Mouse (Mus musculus) left cerebral cortex, adult 18-20 months (tissue): ENCODE data around the gene Glra3. TPM values are rescaled to one million over a fixed set of nuclear protein-coding genes. Genes with fewer than 3 reads are reported as not detected.
A peak's percentile ranks its signal among the peaks of the same experiment; 100 is the strongest.

ENCODE experiments used
- DNase-seq, 2 experiments: peaks; one replicate each; pipeline ENCODE4 v3.0.0; 2021 to 2022; ENCODE audit warnings: low spot score in 2 of 2, mixed read lengths in 1 of 2
- long read RNA-seq, 2 experiments: library from polyadenylated mRNA; stranded (forward); transcript quantifications; one replicate each; pipeline ENCODE4 v2.0.0; 2021
- total RNA-seq, 2 experiments: library from RNA; stranded (reverse); gene quantifications; 2 replicates each; pipeline ENCODE4 v1.2.3; 2021

The Glra3 gene
- total RNA-seq, result 1 to 10 TPM; 9.3 to 9.5 TPM
- long read RNA-seq, experiment 1, full-length matches to known transcripts, result 4 of 6 reads
- long read RNA-seq, experiment 1, partial matches to known transcripts, result 1 of 6 reads
- long read RNA-seq, experiment 1, other reads (novel, unspliced or antisense), result 1 of 6 reads
- long read RNA-seq, experiment 2, full-length matches to known transcripts, result 1 of 3 reads
- long read RNA-seq, experiment 2, partial matches to known transcripts, result 0 of 3 reads
- long read RNA-seq, experiment 2, other reads (novel, unspliced or antisense), result 2 of 3 reads

- DNase-seq, result peak; percentile 49 to 57
Measured at GRCm38 (mm10) chr8:55939870-55940525, at the start of gene Glra3. Gene Glra3, plus strand, starts transcription at chr8:55940460.

DNA sequence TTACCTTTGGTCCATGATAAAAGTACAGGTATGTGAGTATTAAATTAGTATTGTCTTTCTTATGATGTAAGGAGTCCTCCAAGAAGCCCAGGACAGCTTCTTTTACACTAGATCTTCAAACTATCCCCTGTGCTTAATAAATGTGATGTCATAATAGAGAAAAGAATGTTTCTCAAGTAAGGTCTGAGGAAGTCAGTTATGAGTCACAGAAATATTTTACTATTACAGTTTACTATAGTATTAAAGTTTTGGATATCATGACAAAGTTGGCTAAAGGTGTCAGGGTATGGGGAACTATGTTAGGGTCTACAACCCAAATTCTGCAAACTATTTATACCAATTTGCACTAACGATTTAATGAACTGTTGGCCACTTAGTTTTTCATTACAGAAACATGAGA is 33.4 kb upstream of the Glra3 start, which contains the start of gene Adam29:
Gene Adam29 (minus strand): TSS at position 101 of the 400 bp plus-strand sequence.
- DNase-seq, result no peak

- DNase-seq, result no peak
Measured at GRCm38 (mm10) chr8:55940526-55940880, 243 bp downstream of the Glra3 start.

DNA sequence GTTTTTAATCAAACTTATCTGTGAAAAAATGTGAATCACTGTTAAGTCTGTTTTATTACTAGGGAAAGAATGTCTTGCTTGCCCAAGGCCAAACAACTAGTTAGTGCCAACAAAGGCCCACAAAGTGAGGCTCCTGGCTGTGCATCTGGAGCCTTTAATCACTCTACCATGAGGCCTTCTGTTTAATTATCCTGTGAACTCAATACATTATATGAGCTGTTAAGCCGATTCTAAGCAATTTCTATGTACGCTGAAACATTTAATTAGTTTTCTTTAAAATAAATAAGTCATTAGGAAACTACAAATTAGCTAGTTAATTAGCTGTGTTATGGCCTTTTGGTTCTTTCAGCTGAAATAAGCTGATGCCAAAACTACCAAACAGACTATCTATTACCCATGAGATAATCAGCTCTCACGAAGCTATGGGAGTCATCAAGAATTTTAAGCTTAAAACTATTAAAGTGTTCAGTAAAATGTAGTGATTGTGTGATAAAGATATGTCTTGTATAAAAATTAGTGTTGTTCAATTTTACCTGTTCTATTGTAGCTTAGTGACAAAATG is 24.6 kb downstream of the Glra3 start:
- no peak for DNase-seq

DNA sequence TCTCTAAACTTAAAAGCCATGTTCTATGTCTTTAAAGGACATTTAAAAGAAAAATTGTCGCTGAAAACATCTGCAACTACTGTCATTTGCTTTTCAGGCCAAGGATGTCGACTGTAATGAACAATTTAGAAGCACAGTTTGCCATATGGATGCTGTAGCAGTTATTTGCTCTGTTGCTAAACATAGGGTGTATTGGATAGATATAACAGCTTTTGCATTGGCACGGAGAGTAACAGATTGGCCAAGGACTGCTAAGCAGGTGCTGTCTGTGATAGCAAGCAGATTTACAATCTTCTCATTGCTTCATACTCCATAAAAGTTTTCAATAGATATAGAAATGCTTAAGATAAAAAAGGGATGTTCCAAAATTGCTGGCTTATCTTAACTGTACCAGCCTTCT is 57.6 kb downstream of the Glra3 start:
- peak in 1 of 2 experiments; percentile 23 for DNase-seq

DNA sequence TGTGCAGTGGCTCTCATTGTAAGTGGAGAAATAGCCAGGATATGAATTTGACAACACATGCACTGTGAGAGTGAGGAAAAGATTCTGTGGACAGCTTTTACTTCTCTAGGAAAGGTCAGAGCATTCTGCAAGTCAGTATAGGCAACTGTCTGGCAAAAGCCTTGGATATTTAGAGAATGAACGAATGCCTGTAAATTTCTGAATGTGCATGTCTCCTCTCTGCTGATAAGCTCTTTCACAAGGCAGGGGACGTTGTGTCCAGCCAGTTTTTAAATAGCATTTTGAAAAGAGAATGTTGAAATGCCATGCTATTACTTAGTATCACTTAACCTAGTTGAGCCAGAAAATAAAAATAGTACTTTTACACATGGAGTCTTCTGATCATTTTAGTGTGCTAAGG is 114.1 kb downstream of the Glra3 start:
- no peak for DNase-seq

DNA sequence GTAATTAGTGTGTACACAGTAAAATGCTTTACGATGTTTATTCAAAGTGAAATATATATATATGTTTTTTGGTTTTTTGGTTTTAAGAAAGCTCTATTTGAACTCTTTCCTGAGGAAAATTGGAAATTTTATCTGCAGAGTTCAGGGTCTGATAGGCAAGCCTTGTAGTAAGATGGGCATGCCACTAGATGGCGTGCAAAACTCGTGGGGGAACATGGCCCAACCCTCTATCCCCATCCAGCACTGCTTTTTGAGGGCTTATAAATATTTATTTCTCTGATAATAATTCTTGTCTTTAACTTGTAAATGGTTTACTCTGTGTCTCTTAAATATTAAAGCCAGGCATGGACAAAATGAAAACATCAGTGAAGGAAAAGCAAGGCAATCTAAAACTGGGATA is 122.8 kb downstream of the Glra3 start:
- DNase-seq, result peak; percentile 37 to 47

DNA sequence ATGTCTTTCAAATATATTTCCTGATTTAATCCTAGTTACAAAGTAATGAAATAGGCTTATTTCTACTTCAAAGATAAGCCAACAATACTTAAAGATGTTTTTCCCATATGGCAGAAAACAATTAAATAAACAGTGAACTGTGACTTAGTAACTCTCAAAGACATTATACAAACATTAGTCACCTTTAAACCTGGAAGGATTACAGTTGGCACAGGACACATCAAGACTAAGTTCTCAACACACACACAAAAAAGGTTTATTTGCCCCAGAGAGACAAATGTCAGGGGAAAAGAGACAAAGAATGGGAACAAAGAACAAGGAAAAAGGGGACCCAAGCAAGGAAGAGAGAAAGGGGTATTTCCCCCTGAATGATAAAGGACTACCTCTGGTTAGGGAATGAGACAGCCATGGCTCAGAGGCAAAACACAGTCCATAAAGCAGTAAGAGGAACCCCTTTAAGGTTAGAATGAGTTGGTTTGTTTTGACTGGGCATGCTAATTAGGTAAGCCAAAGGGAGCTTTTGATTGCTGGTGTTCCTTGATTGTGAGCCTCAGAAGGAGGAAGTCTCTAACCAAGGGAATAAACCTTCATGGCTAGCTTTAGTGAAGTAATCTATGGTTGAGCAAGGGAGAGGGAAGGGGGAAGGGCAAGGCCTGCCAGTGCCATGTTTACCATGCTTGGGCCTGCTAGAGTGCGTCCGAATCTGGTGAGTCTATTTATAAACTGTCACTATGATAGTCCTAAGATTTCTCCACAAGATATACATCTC is 130.4 kb downstream of the Glra3 start:
- DNase-seq, result no peak

- no peak for DNase-seq
Measured at GRCm38 (mm10) chr8:56083654-56084053, 143.4 kb downstream of the Glra3 start.

GRCm38 (mm10) chr8:56094385-56094784 is 154.1 kb downstream of the Glra3 start:
- no peak for DNase-seq

DNA sequence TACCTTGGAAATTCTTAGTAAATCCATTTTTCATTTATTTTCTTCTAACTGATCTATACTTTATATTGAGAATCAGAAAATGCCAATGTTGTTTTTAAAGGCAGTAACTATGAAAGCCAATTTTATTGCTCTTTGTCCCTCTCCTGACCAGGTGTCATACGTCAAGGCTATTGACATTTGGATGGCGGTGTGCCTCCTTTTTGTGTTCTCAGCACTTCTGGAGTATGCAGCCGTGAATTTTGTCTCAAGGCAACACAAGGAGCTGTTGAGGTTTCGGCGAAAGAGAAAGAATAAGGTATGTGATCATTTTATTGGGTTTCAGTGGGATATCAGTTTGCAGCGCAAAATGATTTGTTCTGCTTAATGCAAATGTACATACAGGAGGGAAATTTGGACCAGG is 170.0 kb downstream of the Glra3 start:
- no peak for DNase-seq

DNA sequence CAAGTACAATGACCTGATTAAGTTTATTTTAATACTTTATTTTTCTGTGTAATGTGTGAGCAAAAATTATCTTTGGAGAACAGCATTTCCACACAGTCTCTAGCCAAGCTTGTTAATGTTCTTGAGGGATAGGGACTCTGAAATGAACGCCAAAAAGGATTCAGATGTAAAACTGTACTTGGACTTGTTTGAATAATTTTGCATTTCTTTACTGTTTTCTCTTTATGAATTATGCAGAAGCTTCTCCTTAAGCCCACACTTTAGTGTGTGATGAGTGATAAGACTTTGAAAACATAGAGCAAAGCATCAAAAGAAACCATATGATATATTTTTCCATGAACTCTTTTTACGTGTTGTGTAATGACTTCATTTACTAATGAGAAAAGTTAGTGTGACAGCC is 189.1 kb downstream of the Glra3 start:
- DNase-seq, result no peak

- DNase-seq, result no peak
Measured at GRCm38 (mm10) chr8:56150697-56151096, 210.4 kb downstream of the Glra3 start.

DNA sequence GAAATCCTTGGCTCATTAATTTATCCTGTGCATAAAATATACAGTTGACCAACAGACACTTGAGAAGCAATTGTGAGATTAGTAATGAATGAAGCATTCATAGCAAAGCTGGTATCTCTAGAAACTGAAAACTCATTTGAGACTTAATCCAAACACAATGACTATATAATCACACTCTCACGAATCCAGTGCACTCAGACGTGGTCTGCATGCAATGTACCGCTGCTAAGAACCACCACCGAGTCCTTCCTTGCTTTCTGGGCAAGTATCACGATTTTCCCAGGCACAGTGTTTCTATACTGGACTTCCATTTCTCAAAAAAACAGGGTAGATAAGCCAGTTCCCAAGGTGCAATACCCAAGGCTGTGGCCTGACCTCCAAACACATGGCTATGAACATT is 211.3 kb downstream of the Glra3 start:
- no peak for DNase-seq

DNA sequence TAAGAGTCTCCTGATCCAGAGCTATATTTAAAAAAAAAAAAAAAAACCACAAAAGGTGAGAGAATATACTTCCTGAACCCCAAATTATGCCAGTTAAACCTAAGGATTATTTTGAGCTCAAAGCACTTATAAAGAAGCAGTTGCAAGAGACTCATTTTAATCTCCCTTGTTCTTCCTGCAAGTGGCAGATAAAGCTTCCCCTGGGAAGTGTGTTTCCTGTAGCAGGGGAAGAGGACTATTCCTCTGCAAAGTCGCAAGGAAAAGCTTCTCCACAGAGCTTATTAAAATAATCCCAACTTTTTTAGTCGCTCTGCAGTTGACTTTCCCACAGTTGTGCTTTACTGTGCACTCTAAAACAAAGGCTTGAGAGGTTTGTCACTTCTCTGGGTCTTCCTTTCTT is 218.7 kb downstream of the Glra3 start:
- no peak for DNase-seq

Other genes starting within 250 kb of the Glra3 start
- not detected for gene Adam29, start 33.5 kb upstream of the Glra3 start, total RNA-seq